Mouse (Mus musculus): ENCODE data around the gene Gm28035.
A peak's percentile ranks its signal among the peaks of the same experiment; 100 is the strongest.

Gm28035 gene

GRCm38 (mm10) chr2:30262840-30263441 is 22.6 kb downstream of the Gm28035 start:
- H3K27me3 ChIP-seq (ENCODE audit: control insufficient read depth, insufficient read depth, low read length, poor library complexity, severe bottlenecking) = no peaks in the 10 kb centered on the region
- no peak for DNase-seq (ENCODE audit: low read depth, low spot score)
- peaks cover 4% of the 10 kb centered on the region for H3K36me3 ChIP-seq (ENCODE audit: control insufficient read depth, insufficient read depth, low read length, poor library complexity, severe bottlenecking)

DNA sequence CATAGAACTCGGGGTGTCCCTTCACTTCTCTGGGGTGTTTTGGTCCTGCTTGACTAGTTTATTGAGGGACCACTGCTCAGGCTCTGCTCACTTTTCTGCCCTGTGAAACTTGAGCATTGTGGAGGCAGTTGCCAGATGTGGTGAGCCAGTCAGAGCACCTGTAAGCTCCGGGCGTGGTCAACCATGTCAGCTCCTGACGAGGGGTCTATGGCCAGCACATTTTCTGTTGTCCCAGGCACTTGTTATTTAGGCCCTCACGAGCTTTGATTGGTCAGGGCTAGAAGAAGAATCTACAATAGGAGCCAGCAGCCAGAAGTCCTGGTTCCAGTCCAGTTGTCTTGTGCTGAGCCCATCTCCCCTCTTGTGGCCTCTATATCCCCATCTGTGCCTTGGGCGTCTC is 23.4 kb downstream of the Gm28035 start:
- Histone ChIP-seq H3K27me3 (ENCODE audit: control insufficient read depth, insufficient read depth, low read length, poor library complexity, severe bottlenecking) (no peaks in the 10 kb centered on the region), H3K36me3 (ENCODE audit: control insufficient read depth, insufficient read depth, low read length, poor library complexity, severe bottlenecking) (peaks cover 4% of the 10 kb centered on the region)
- DNase-seq (ENCODE audit: low read depth, low spot score) = no peak

DNA sequence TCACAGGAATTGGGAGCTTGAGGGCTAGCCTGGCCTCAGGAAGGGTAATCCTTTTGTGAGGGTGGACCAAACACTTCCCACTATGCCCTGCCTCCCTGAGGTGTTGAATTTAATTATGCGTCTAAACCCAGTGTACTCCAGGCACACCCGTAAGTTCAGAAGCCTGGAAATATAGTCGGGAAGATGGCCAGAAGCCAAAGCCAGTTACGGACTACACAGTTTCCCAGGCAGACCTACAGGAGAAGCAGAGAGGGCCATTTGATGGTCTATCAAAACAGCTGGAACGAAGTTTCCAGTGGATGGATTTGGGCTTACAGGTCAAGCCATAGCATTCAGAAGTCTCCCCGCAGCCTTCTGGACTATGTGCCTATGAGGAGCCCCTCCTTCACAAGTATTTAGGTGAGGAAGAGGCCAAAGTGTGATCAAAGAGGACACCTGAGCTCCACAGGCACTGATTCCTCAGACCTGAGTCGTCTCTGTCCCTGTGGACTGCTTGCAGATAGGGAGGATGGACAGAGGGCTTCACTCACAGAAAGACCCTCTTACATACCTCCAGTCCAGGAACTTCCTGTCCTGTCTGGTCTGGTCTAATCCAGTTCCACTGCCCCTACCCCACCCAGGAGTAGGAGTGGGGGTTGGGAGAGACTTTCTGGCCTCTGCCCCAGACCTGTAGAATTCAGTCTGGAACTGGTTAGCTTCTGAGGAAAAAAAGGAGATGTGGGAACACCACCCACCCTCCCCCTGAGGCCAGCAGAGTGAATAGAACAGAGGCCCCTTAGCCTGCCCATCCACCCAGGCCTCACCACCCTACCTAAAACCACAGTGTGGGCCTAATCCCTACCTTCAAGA is 24.5 kb downstream of the Gm28035 start:
- DNase-seq (ENCODE audit: low read depth, low spot score) = no peak
- Histone ChIP-seq H3K27me3 (ENCODE audit: control insufficient read depth, insufficient read depth, low read length, poor library complexity, severe bottlenecking) (no peaks in the 10 kb centered on the region), H3K36me3 (ENCODE audit: control insufficient read depth, insufficient read depth, low read length, poor library complexity, severe bottlenecking) (peaks cover 4% of the 10 kb centered on the region)

DNA sequence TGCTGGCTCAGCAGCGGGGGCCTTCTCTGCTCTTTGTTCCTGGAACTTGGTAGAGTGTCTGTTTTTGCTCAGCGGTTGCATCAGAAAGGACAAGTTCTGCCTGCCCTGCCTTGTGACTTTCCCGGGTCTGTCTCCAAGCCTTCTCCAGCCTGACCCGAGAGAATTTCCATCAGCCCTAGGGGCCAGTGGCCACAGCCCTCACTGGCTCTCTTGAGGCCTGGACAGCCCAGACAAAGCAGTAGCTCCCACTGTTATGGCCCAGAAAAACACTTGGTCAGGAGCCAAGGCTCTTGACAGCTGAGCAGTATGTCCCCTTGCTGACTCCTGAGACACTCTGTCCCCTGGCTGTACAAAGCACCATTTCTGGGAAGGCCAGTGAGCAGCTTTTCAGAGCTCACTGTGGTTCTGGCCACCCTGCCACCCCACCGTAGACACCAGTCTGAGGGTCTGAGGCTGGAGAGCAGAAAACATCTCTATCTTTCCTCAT is 25.4 kb downstream of the Gm28035 start, which contains the start of gene Phyhd1:
TSS of gene Phyhd1 (plus strand) at position 437 of the 487 bp plus-strand sequence.
- Histone ChIP-seq H3K27me3 (ENCODE audit: control insufficient read depth, insufficient read depth, low read length, poor library complexity, severe bottlenecking) (no peaks in the 10 kb centered on the region), H3K36me3 (ENCODE audit: control insufficient read depth, insufficient read depth, low read length, poor library complexity, severe bottlenecking) (peaks cover 4% of the 10 kb centered on the region)
- no peak for DNase-seq (ENCODE audit: low read depth, low spot score)

DNA sequence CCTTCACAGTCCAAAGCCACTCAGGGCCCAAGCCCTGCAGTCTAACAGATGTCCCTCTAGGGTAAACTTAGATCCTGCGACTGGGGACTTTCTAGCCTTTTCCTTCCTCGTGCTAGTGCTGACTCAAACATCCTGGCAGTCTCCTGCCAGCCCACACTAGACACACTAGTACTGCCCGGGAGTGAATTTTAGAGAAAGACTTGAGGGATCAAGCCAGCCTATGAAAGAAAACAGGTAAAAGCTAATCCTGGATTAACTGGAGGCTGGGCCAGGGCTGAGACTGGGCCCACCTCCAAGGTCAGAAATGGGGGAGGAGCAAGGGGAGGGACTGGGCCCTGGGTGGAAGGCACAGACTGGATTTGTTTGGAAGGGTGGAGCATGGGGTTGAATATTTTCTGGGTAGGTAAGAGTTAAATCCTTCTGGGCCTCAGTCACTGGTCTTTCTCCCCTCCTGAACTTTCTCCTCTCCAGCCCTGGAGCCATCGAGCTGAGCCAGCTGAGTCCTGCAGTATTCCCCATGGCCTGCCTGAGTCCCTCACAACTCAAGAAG is 26.1 kb downstream of the Gm28035 start:
- peaks cover 4% of the 10 kb centered on the region for H3K36me3 ChIP-seq (ENCODE audit: control insufficient read depth, insufficient read depth, low read length, poor library complexity, severe bottlenecking)
- no peaks in the 10 kb centered on the region for H3K27me3 ChIP-seq (ENCODE audit: control insufficient read depth, insufficient read depth, low read length, poor library complexity, severe bottlenecking)
- no peak for DNase-seq (ENCODE audit: low read depth, low spot score)

- DNase-seq (ENCODE audit: low read depth, low spot score) = no peak
- Histone ChIP-seq H3K27me3 (ENCODE audit: control insufficient read depth, insufficient read depth, low read length, poor library complexity, severe bottlenecking) (no peaks in the 10 kb centered on the region), H3K36me3 (ENCODE audit: control insufficient read depth, insufficient read depth, low read length, poor library complexity, severe bottlenecking) (peaks cover 4% of the 10 kb centered on the region)
Measured at GRCm38 (mm10) chr2:30267466-30267865, 27.1 kb downstream of the Gm28035 start.

DNA sequence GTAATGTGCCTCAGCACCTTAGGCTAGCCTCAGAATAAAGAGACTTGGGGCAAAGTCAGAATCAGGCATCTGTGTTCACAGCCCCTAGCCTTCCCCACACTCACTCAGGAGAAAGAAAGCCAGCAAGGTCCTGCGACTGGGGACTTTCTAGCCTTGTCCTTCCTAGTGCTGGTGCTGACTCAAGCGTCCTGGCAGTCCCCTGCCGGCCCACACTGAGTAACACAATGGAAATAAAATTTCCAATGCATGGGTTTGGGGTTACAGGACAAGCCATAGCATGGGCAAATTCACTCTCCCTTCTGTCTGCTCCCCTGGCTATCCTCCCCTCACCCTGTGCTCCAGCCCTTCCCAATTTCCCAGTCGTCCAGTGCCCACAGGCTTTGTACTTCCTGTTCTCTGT is 28.0 kb downstream of the Gm28035 start:
- no peak for DNase-seq (ENCODE audit: low read depth, low spot score)
- no peaks in the 10 kb centered on the region for H3K27me3 ChIP-seq (ENCODE audit: control insufficient read depth, insufficient read depth, low read length, poor library complexity, severe bottlenecking)
- H3K36me3 ChIP-seq (ENCODE audit: control insufficient read depth, insufficient read depth, low read length, poor library complexity, severe bottlenecking) = no peaks in the 10 kb centered on the region; the same call in 1 of the 2 replicates

DNA sequence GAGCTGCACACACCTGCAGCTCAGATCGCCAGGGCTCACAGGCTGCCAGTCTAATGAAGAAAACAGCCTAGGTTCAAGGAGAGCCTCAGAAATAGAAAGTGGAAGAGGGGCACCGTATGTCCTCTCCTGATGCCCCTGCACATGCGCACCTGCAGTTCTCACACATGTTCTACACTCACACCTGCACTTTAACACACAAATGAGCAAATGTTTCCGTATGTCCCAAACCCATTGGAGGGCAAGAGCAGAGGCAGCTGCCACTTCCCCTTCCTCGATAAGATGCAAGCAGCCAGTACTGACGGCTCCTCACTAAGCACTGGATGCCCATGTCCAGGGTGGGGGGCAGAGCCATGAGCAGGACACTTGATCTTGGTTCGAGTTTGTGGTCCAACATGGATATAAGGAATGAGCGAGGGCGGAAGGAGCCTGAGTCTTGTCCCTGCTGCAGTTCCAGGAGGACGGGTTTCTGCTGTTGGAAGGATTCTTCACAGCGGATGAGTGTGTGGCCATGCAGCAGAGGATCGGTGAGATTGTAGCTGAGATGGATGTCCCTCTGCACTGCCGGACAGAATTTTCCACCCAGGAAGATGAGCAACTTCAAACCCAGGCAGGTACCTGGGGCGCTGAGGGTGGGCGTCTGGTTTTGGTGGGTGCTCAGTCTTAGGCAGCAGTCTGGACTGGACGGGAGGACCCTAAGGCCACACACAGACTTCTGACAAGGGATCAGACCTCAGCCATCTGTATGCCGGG is 29.0 kb downstream of the Gm28035 start:
- Histone ChIP-seq H3K27me3 (ENCODE audit: control insufficient read depth, insufficient read depth, low read length, poor library complexity, severe bottlenecking) (no peaks in the 10 kb centered on the region), H3K36me3 (ENCODE audit: control insufficient read depth, insufficient read depth, low read length, poor library complexity, severe bottlenecking) (no peaks in the 10 kb centered on the region)
- DNase-seq (ENCODE audit: low read depth, low spot score) = peak; percentile 48

GRCm38 (mm10) chr2:30270134-30270533 is 29.8 kb downstream of the Gm28035 start:
- H3K27me3 ChIP-seq (ENCODE audit: control insufficient read depth, insufficient read depth, low read length, poor library complexity, severe bottlenecking) = no peaks in the 10 kb centered on the region
- DNase-seq (ENCODE audit: low read depth, low spot score) = peak; percentile 79

DNA sequence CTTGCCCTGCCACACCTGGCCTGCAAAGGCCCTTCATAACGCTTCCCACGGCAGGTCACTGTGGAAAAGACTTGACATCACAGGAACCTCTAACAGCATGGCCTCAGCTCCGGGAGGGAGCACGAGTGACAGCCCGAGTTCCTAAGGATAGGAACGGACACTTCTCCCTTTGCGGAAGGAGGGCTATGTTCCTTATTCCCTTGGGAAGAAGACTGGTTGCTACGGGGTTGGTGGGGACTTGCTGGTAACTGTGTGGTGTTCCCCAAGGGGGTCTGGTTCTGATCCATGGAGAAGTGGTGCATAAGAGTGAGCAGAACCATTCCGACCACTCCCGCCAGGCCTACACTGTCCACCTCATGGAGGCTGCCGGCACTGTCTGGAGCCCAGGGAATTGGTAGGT is 40.4 kb downstream of the Gm28035 start, which contains the start of gene Gm28038:
TSS of gene Gm28038 (plus strand) at position 301 of the 400 bp plus-strand sequence.
- DNase-seq (ENCODE audit: low read depth, low spot score) = no peak
- Histone ChIP-seq H3K27me3 (ENCODE audit: control insufficient read depth, insufficient read depth, low read length, poor library complexity, severe bottlenecking) (no peaks in the 10 kb centered on the region), H3K36me3 (ENCODE audit: control insufficient read depth, insufficient read depth, low read length, poor library complexity, severe bottlenecking) (no peaks in the 10 kb centered on the region)

More at GRCm38 (mm10) chr2:30270134-30270533, 29.8 kb downstream of the Gm28035 start:
- no peaks in the 10 kb centered on the region for H3K36me3 ChIP-seq (ENCODE audit: control insufficient read depth, insufficient read depth, low read length, poor library complexity, severe bottlenecking)

DNA sequence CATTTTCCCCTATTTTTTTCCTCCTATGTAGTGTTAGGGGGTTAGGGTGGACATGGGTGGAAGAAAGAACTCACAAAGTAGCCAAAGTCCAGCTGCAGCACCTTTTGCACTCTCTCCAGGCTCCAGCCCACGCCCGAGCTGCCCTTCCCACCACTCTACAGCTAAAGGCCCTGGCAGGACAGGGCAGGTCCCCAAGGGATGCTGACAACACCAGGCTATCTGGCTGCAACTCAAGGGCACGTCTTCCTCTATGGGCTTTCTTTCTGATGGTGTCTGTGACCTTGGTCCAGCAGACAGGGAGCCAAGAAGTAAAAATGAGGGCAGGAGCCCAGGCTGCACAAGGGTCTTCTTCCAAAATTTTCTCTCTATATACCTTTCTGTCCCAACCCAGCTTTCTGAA is 41.3 kb downstream of the Gm28035 start:
- no peak for DNase-seq (ENCODE audit: low read depth, low spot score)
- Histone ChIP-seq H3K36me3 (ENCODE audit: control insufficient read depth, insufficient read depth, low read length, poor library complexity, severe bottlenecking) (no peaks in the 10 kb centered on the region), H3K27me3 (ENCODE audit: control insufficient read depth, insufficient read depth, low read length, poor library complexity, severe bottlenecking) (no peaks in the 10 kb centered on the region)

DNA sequence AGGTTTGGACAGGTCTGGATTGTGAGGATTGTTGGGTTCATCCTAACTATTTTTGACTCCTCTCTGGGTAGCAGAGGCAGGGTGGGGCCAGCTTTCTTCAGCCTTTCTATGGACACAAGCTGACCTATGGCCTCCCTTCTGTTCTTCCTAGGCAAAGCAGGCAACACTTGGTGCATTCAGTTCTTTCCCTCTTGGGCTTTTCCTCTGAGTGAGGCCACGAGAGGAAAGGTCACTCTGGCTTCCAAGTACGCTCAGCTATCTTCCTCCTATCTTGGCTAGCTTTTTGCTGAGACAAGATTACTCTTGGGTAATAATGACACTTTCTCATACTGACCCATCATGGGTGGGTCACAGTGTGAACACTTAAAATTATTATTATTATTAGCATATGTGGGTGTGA is 42.8 kb downstream of the Gm28035 start:
- Histone ChIP-seq H3K36me3 (ENCODE audit: control insufficient read depth, insufficient read depth, low read length, poor library complexity, severe bottlenecking) (no peaks in the 10 kb centered on the region), H3K27me3 (ENCODE audit: control insufficient read depth, insufficient read depth, low read length, poor library complexity, severe bottlenecking) (no peaks in the 10 kb centered on the region)
- no peak for DNase-seq (ENCODE audit: low read depth, low spot score)

- DNase-seq (ENCODE audit: low read depth, low spot score) = no peak
- Histone ChIP-seq H3K36me3 (ENCODE audit: control insufficient read depth, insufficient read depth, low read length, poor library complexity, severe bottlenecking) (no peaks in the 10 kb centered on the region), H3K27me3 (ENCODE audit: control insufficient read depth, insufficient read depth, low read length, poor library complexity, severe bottlenecking) (no peaks in the 10 kb centered on the region)
Measured at GRCm38 (mm10) chr2:30285004-30285403, 44.6 kb downstream of the Gm28035 start.

DNA sequence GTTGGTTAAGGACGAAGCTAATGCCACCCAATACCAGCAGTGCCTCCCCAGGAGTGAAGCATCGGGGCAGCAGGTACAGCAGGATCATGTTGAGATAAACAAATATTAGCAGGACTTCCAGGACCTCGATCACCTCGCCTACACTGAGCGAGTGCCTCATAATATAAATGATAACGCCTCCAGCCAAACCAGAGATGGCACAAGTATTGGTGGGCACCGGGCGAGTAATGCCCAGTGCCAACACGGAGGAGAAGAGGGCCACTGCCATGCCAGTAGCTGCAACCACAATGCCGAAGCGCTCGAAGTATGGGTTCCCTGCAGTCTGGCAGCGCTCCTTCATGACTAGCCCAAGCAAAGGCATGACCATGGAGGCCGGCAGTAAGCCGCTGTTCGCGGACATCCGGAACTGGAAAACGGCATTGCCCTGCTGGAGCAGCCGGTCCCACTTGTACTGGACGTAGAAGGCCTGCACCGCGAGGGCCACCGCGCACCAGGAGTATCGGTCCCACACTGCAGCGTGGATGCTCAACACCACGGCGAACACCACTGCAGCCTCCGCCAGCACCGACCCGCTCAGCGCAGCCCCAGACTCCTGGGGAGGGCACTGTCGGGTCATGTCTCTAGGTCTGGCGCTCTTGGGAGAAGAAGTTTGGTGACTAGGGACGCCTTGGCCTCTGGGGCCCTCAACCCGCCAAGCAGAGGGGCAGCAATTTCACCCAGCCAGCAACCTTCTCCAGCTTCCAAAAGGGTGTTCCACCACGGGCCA is 45.2 kb downstream of the Gm28035 start:
- H3K27me3 ChIP-seq (ENCODE audit: control insufficient read depth, insufficient read depth, low read length, poor library complexity, severe bottlenecking) = no peaks in the 10 kb centered on the region
- H3K36me3 ChIP-seq (ENCODE audit: control insufficient read depth, insufficient read depth, low read length, poor library complexity, severe bottlenecking) = no peaks in the 10 kb centered on the region
- DNase-seq (ENCODE audit: low read depth, low spot score) = no peak
